Mouse (Mus musculus): Measurements from ENCODE around the gene Gm49380.

GRCm38 (mm10) chr9:44116182-44116581 lies 2.9 kb upstream of the Gm49380 start:
- TF ChIP-seq POLR2A (IDR thresholded peaks at IDR 0.05; ENCODE audit: low read depth, low read length), result no peak
- TF ChIP-seq CTCF (IDR thresholded peaks at IDR 0.05; ENCODE audit: extremely low read depth, insufficient read length, insufficient replicate concordance, low read depth, low read length), result no peak

All from small intestine, adult 2 months (tissue).